In the genomic region with DNA sequence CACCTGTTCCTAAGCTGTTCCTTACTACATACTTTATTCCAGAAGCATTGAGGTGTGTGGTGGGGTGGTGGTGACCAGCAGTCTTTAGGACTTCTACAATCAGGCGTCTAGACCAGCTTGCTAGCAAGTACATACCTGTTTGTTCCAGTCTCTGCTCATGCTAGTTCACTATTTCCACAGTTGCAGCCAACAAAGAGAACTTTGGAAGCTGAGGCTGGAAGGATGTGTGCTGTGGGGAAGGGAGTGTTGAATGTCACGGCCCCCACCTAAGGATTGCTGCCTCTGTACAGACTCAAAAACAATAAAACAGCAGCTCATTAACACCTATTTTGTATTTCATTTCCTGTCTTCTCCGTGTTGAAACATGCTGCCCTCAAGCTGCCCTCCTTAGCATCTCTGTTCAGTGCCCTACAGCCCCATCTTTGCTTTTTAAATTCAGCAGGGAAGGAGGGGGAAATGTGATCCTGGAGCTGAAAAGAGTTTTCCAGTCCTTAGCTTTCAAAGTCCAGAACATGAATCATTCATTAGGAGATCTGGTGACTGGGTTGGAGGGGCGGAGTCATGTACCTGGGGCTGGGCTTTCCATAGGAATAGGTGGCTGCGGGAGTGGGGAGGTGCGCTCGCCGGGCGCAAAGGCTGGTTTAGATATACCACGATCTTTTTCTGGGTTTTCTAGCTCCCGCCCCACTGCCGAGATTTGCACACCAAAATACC, we compare ENCODE assay signal across 8 mouse cellular contexts. TPM values are rescaled to one million over a fixed set of nuclear protein-coding genes. Genes with fewer than 3 reads are reported as not detected.
A peak's percentile ranks its signal among the peaks of the same experiment; 100 is the strongest.
DNase-seq lines count a peak whose midpoint lies in the region.

No protein-coding gene starts in this region.

- 3% methylated on average over 12 of the region's 12 CpGs for WGBS in heart, embryonic 10.5 days

- DNase-seq in 3134 (ENCODE audit: extremely low read depth, insufficient read length, low spot score) (peak; percentile 82), ES-CJ7 (ENCODE audit: low read depth, low spot score) (peak; percentile 80)
- peak; percentile 63 for DNase-seq in cerebellum, postnatal 14 days
- no peak for DNase-seq in heart, embryonic 10.5 days (ENCODE audit: low spot score)
- DNase-seq in kidney, adult 9 months = peak; percentile 94
- peak; percentile 79 to 83 for DNase-seq in lung, adult 18-20 months
- DNase-seq in right cerebral cortex, postnatal 25 days = peak; percentile 60
- no peak for DNase-seq in thymus, postnatal 0 days (ENCODE audit: low spot score)

- peaks cover 2% of the 10 kb centered on the region for H3K36me3 ChIP-seq in heart, embryonic 10.5 days

- H3K4me1 ChIP-seq in heart, embryonic 10.5 days = peaks cover 30% of the 10 kb centered on the region

- peak overlapping the region; percentile 60 for H3K4me3 ChIP-seq in heart, embryonic 10.5 days

- no peaks in the 10 kb centered on the region for H3K27me3 ChIP-seq in heart, embryonic 10.5 days (ENCODE audit: insufficient read depth, poor library complexity, severe bottlenecking)

- H3K27ac ChIP-seq in heart, embryonic 10.5 days = peak overlapping the region; percentile 81

- H3K9me3 ChIP-seq in heart, embryonic 10.5 days = no peaks in the 10 kb centered on the region

RNA-seq across cellular contexts. Expression of a gene that starts 0.8 kb away (rescaled TPM):
- polyA plus RNA-seq in heart, embryonic 10.5 days (2016; fragmentation: Nextera tagmentation; extraction: Ambion mirVana) = 6.0 and 10.5 TPM in 2 replicates
- 8.9 and 9.6 TPM in 2 replicates for polyA plus RNA-seq in thymus, postnatal 0 days (2015; fragmentation: Nextera tagmentation; extraction: Ambion mirVana)

RNA-seq across cellular contexts. Expression of a gene that starts 11.2 kb away (rescaled TPM):
- 143 and 190 TPM in 2 replicates for polyA plus RNA-seq in heart, embryonic 10.5 days (2016; fragmentation: Nextera tagmentation; extraction: Ambion mirVana)
- polyA plus RNA-seq in thymus, postnatal 0 days (2015; fragmentation: Nextera tagmentation; extraction: Ambion mirVana) = 129 and 151 TPM in 2 replicates

RNA-seq across cellular contexts. Expression of a gene that starts 20.0 kb away (rescaled TPM):
- polyA plus RNA-seq in heart, embryonic 10.5 days (2016; fragmentation: Nextera tagmentation; extraction: Ambion mirVana) = 17.8 and 22.6 TPM in 2 replicates
- polyA plus RNA-seq in thymus, postnatal 0 days (2015; fragmentation: Nextera tagmentation; extraction: Ambion mirVana) = 1.2 and 2.3 TPM in 2 replicates

RNA-seq across cellular contexts. Expression of a gene that starts 56.6 kb away (rescaled TPM):
- polyA plus RNA-seq in heart, embryonic 10.5 days (2016; fragmentation: Nextera tagmentation; extraction: Ambion mirVana) = 15.2 and 16.1 TPM in 2 replicates
- 12.2 and 17.7 TPM in 2 replicates for polyA plus RNA-seq in thymus, postnatal 0 days (2015; fragmentation: Nextera tagmentation; extraction: Ambion mirVana)

RNA-seq across cellular contexts. Expression of a gene that starts 58.5 kb away (rescaled TPM):
- polyA plus RNA-seq in heart, embryonic 10.5 days (2016; fragmentation: Nextera tagmentation; extraction: Ambion mirVana) = 58.9 and 62.8 TPM in 2 replicates
- 84.7 and 86.0 TPM in 2 replicates for polyA plus RNA-seq in thymus, postnatal 0 days (2015; fragmentation: Nextera tagmentation; extraction: Ambion mirVana)

Comparison
In these comparisons a context has a peak if more than half of its experiments do, and no peak if none do; other contexts are left out.
1. DNase-seq: peak in 3134 (single experiment), ES-CJ7 (single experiment), cerebellum, postnatal 14 days (2 of 2), kidney, adult 9 months (single experiment), lung, adult 18-20 months (2 of 2) and right cerebral cortex, postnatal 25 days (single experiment); none in heart, embryonic 10.5 days (single experiment) and thymus, postnatal 0 days (single experiment).